Mouse (Mus musculus): ENCODE results near the gene Lsm11.

- no peak for TF ChIP-seq GATA1 (IDR thresholded peaks at IDR 0.05; ENCODE audit: borderline replicate concordance, low read length)
- no peak for TF ChIP-seq FLI1 (IDR thresholded peaks at IDR 0.05; ENCODE audit: low read length)
Observed at GRCm38 (mm10) chr11:45992087-45992486, 47.4 kb upstream of the Lsm11 start.

Measured in megakaryocyte, embryonic 14.5 days (primary cell).